Mouse (Mus musculus) hindlimb bud, embryonic 11.5 days (tissue): ENCODE measurements around the gene Avp.
A peak's percentile ranks its signal among the peaks of the same experiment; 100 is the strongest.
"Not testable (repeated sequence)": the region's sequence is repeated elsewhere in the genome, so short reads cannot be mapped to it uniquely, and the experiment has no call there.

Experiments used
- DNase-seq: peaks from one replicate; pipeline ENCODE4 v3.0.0-alpha.2; 2012; ENCODE audit warnings: low read depth, low spot score; ENCODE audit errors: extremely low spot score

Avp gene

GRCm38 (mm10) chr2:130582552-130582951 lies at the start of gene Avp:
TSS of gene Avp (minus strand) at chr2:130582554.
- no peak for DNase-seq

GRCm38 (mm10) chr2:130629839-130630203 lies 47.5 kb upstream of the Avp start, which contains the start of the genes Fastkd5 and Ubox5:
TSS of gene Fastkd5 (minus strand) at chr2:130630027.
TSS of gene Ubox5 (minus strand) at chr2:130630038.
- DNase-seq = peak; percentile 47

- no peak for DNase-seq
These were observed 46.9 kb upstream of the Avp start for GRCm38 (mm10) chr2:130629080-130629838.

- no peak for DNase-seq
These were observed 46.1 kb upstream of the Avp start for GRCm38 (mm10) chr2:130628424-130628823.

- DNase-seq = no peak
These were observed 36.6 kb upstream of the Avp start for GRCm38 (mm10) chr2:130618972-130619371.

GRCm38 (mm10) chr2:130613091-130613490 lies 30.7 kb upstream of the Avp start:
- DNase-seq = no peak

GRCm38 (mm10) chr2:130602195-130602594 lies 19.8 kb upstream of the Avp start:
- no peak for DNase-seq

- DNase-seq = no peak
These were observed 16.0 kb upstream of the Avp start for GRCm38 (mm10) chr2:130598399-130598798.

- no peak for DNase-seq
These were observed 15.3 kb upstream of the Avp start for GRCm38 (mm10) chr2:130597601-130598010.

GRCm38 (mm10) chr2:130595596-130595995 lies 13.2 kb upstream of the Avp start:
- no peak for DNase-seq

GRCm38 (mm10) chr2:130591016-130591415 lies 8.7 kb upstream of the Avp start:
- DNase-seq = no peak

GRCm38 (mm10) chr2:130589761-130590160 lies 7.4 kb upstream of the Avp start:
- no peak for DNase-seq

GRCm38 (mm10) chr2:130589157-130589556 lies 6.8 kb upstream of the Avp start:
- DNase-seq = no peak

- no peak for DNase-seq
These were observed 6.0 kb upstream of the Avp start for GRCm38 (mm10) chr2:130588373-130588772.

- no peak for DNase-seq
These were observed 3.7 kb upstream of the Avp start for GRCm38 (mm10) chr2:130586016-130586415.

- DNase-seq = no peak
These were observed 1.7 kb upstream of the Avp start for GRCm38 (mm10) chr2:130583902-130584560.

GRCm38 (mm10) chr2:130581201-130581600 lies 1.2 kb downstream of the Avp start:
- no peak for DNase-seq

- no peak for DNase-seq
These were observed 2.6 kb downstream of the Avp start for GRCm38 (mm10) chr2:130579791-130580190.

- no peak for DNase-seq
These were observed 4.2 kb downstream of the Avp start for GRCm38 (mm10) chr2:130578148-130578547.

GRCm38 (mm10) chr2:130577632-130578031 lies 4.7 kb downstream of the Avp start:
- DNase-seq = no peak

- no peak for DNase-seq
These were observed 5.3 kb downstream of the Avp start for GRCm38 (mm10) chr2:130577021-130577420.

- DNase-seq = not testable (repeated sequence)
These were observed 5.8 kb downstream of the Avp start for GRCm38 (mm10) chr2:130576564-130576963.
